Mouse (Mus musculus) liver, adult 2 months (tissue): ENCODE data around the gene Cpne9.

Experiments used
- CTCF ChIP-seq: fragments of 200-500 bp; IDR thresholded peaks from 2 replicates; pipeline ENCODE4 v1.5.1; 2011; ENCODE audit warnings: low read depth, low read length, control low read depth
- POLR2A ChIP-seq: fragments of 200-500 bp; IDR thresholded peaks from 2 replicates; pipeline ENCODE4 v1.6.1; 2011; ENCODE audit warnings: low read length, control low read depth; ENCODE audit not compliant: insufficient read depth; ENCODE audit errors: extremely low read depth

DNA sequence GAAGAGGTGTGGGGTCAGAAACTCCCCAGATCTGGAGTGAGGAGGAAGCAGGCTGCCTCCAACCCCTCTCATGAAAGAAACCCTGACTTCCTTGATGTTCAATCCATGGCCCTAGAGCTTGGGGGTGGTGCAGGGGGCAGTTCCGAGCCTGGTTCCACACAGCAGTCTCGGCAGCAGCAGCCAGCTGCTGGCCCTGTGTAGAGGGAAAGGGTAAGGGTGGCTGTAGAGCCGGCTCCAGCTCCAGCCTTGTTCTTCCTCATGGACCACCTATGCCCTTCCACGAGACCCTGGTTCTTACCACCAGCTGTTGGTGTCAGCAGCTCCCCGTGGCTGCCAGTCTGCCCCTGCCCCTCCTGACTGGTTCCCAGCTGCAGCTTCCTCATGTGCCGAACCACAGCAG, 52.1 kb downstream of the Cpne9 start:
- TF ChIP-seq CTCF, result no peak
- TF ChIP-seq POLR2A, result no peak
